Comparison of ENCODE assay signal across 9 mouse cellular contexts in the genomic region with DNA sequence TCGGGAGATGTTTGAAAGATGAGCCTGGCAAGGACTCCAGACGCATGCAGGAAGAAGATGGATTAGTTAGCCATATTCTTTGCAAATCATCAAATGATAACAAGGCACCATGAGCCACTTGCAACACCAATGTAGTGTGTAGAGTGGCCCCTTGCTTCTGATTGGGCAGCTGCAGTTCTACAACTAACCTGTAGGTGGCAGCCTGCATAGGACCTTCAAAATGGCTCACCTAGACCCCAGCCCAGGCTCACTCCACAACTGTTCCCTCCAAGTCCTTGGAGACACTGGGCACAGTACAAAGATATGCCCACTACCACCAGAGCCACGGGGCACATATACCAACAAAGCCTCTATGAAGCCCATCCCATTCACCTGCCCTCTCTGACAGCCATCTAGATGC. TPM values are rescaled to one million over a fixed set of nuclear protein-coding genes. Genes with fewer than 3 reads are reported as not detected.
A peak's percentile ranks its signal among the peaks of the same experiment; 100 is the strongest.
DNase-seq lines count a peak whose midpoint lies in the region; ATAC-seq and TF ChIP-seq lines count a peak whose summit lies in the region.
"Had no signal": no experiment of that assay in that cellular context is flagged by ENCODE, and none has a peak within 500 bp of the region (broad histone marks: within the 10 kb centered on the region; RNA-seq: fewer than 3 reads in every experiment).

No protein-coding gene starts in this region.

- H3K4me3 ChIP-seq in forebrain, embryonic 14.5 days (ENCODE audit: low read depth, low read length): no peak overlapping the region
- H3K4me3 ChIP-seq in forebrain, embryonic 15.5 days: no peak overlapping the region
- H3K4me3 ChIP-seq in liver, embryonic 14.5 days (ENCODE audit: insufficient read depth in 1 of 2, low read depth in 2 of 2, low read length in 2 of 2): no peak overlapping the region
- no peak overlapping the region for H3K4me3 ChIP-seq in liver, embryonic 12.5 days

- ATAC-seq in forebrain, embryonic 14.5 days: no peak
- ATAC-seq in forebrain, embryonic 15.5 days (replicated peaks): no peak
- no peak for ATAC-seq in liver, embryonic 14.5 days (ENCODE audit: insufficient read depth)
- no peak for ATAC-seq in liver, embryonic 12.5 days

- 60% methylated on average over 3 of the region's 3 CpGs for WGBS in forebrain, embryonic 14.5 days
- 50% methylated on average over 3 of the region's 3 CpGs for WGBS in forebrain, embryonic 15.5 days
- WGBS in liver, embryonic 14.5 days (ENCODE audit: insufficient replicate concordance): 35% methylated on average over 3 of the region's 3 CpGs
- WGBS in liver, embryonic 12.5 days (ENCODE audit: insufficient replicate concordance): 34% methylated on average over 3 of the region's 3 CpGs

- DNase-seq in forebrain, embryonic 14.5 days (ENCODE audit: low spot score): peak; percentile 46
- DNase-seq in liver, embryonic 14.5 days (ENCODE audit: low read depth in 3 of 3, low spot score in 3 of 3): no peak
- DNase-seq in cerebellum, adult 8-10 months: peak; percentile 45
- peak; percentile 21 to 50 for DNase-seq in layer of hippocampus, postnatal 25 days (ENCODE audit: extremely low spot score in 1 of 2, low spot score in 1 of 2)
- DNase-seq in spleen, postnatal 4 days (ENCODE audit: low spot score in 2 of 2): no peak
- no peak for DNase-seq in gastrocnemius, postnatal 14 days

- H3K36me3 ChIP-seq in forebrain, embryonic 14.5 days (ENCODE audit: control insufficient read depth, insufficient read depth, low read length): no peaks in the 10 kb centered on the region
- no peaks in the 10 kb centered on the region for H3K36me3 ChIP-seq in forebrain, embryonic 15.5 days
- no peaks in the 10 kb centered on the region for H3K36me3 ChIP-seq in liver, embryonic 14.5 days (replicated peaks; ENCODE audit: control insufficient read depth, insufficient read depth, low read depth)
- H3K36me3 ChIP-seq in liver, embryonic 12.5 days: no peaks in the 10 kb centered on the region

- intact Hi-C loops in gastrocnemius, postnatal 14 days (cut with DNase I; ENCODE audit: low total_unique reads): no loop called here

- no peaks in the 10 kb centered on the region for H3K27me3 ChIP-seq in forebrain, embryonic 14.5 days (replicated peaks; ENCODE audit: control insufficient read depth, insufficient read depth, low read length)
- no peaks in the 10 kb centered on the region for H3K27me3 ChIP-seq in forebrain, embryonic 15.5 days
- no peaks in the 10 kb centered on the region for H3K27me3 ChIP-seq in liver, embryonic 14.5 days (ENCODE audit: control insufficient read depth, insufficient read depth, low read length)
- H3K27me3 ChIP-seq in liver, embryonic 12.5 days (replicated peaks): no peaks in the 10 kb centered on the region

- H3K9me3 ChIP-seq in forebrain, embryonic 14.5 days (replicated peaks; ENCODE audit: control insufficient read depth, low read length): no peaks in the 10 kb centered on the region
- H3K9me3 ChIP-seq in forebrain, embryonic 15.5 days: no peaks in the 10 kb centered on the region
- no peaks in the 10 kb centered on the region for H3K9me3 ChIP-seq in liver, embryonic 14.5 days (ENCODE audit: control insufficient read depth, low read length)
- H3K9me3 ChIP-seq in liver, embryonic 12.5 days (replicated peaks): no peaks in the 10 kb centered on the region

- TF ChIP-seq EP300 in liver, embryonic 14.5 days (IDR thresholded peaks at IDR 0.05; ENCODE audit: low read depth): no peak

- no peak overlapping the region for H3K9ac ChIP-seq in forebrain, embryonic 14.5 days (ENCODE audit: low read length)
- H3K9ac ChIP-seq in forebrain, embryonic 15.5 days (replicated peaks): no peak overlapping the region
- H3K9ac ChIP-seq in liver, embryonic 14.5 days (replicated peaks): no peak overlapping the region
- H3K9ac ChIP-seq in liver, embryonic 12.5 days: no peak overlapping the region

- peak; percentile 61 for TF ChIP-seq CTCF in liver, embryonic 14.5 days (IDR thresholded peaks at IDR 0.05; ENCODE audit: low read depth)

- H3K4me2 ChIP-seq in forebrain, embryonic 14.5 days (ENCODE audit: low read length): no peak overlapping the region
- H3K4me2 ChIP-seq in forebrain, embryonic 15.5 days (replicated peaks): no peak overlapping the region
- H3K4me2 ChIP-seq in liver, embryonic 14.5 days (ENCODE audit: low read depth): no peak overlapping the region
- H3K4me2 ChIP-seq in liver, embryonic 12.5 days: no peak overlapping the region

- H3K4me1 ChIP-seq in forebrain, embryonic 14.5 days (ENCODE audit: control insufficient read depth, insufficient read depth, low read length): no peaks in the 10 kb centered on the region
- no peaks in the 10 kb centered on the region for H3K4me1 ChIP-seq in forebrain, embryonic 15.5 days
- no peaks in the 10 kb centered on the region for H3K4me1 ChIP-seq in liver, embryonic 14.5 days (replicated peaks; ENCODE audit: control insufficient read depth in 2 of 2, insufficient read depth in 2 of 2, low read length in 1 of 2)
- no peaks in the 10 kb centered on the region for H3K4me1 ChIP-seq in liver, embryonic 12.5 days

- no peak overlapping the region for H3K27ac ChIP-seq in forebrain, embryonic 14.5 days (ENCODE audit: low read depth, low read length)
- H3K27ac ChIP-seq in forebrain, embryonic 15.5 days (replicated peaks): no peak overlapping the region
- no peak overlapping the region for H3K27ac ChIP-seq in liver, embryonic 14.5 days
- no peak overlapping the region for H3K27ac ChIP-seq in liver, embryonic 12.5 days

RNA-seq across cellular contexts. Expression of gene CK137956, which starts 35.4 kb away (rescaled TPM):
- 0.27 and 0.50 TPM in 2 replicates for polyA plus RNA-seq in forebrain, embryonic 14.5 days (2014; fragmentation: Nextera tagmentation; extraction: Ambion mirVana)
- polyA plus RNA-seq in forebrain, embryonic 15.5 days (2015; fragmentation: Nextera tagmentation; extraction: Ambion mirVana): 0.59 and 0.86 TPM in 2 replicates
- not detected in 2 replicates for polyA plus RNA-seq in liver, embryonic 14.5 days (2012; rRNA removed)
- polyA plus RNA-seq in liver, embryonic 14.5 days (2014; fragmentation: Nextera tagmentation; extraction: Ambion mirVana): not detected in 2 replicates
- not detected in 2 replicates for polyA plus RNA-seq in liver, embryonic 12.5 days (2016; fragmentation: Nextera tagmentation; extraction: Ambion mirVana)
- total RNA-seq in layer of hippocampus, postnatal 25 days (2021): under 1 TPM; 0.56 to 0.91 TPM
- not detected for total RNA-seq in gastrocnemius, postnatal 14 days (2021)
- polyA plus RNA-seq: limb, embryonic 14.5 days had no signal

RNA-seq across cellular contexts. Expression of gene Csmd2, which starts 52.3 kb away (rescaled TPM):
- polyA plus RNA-seq in forebrain, embryonic 14.5 days (2014; fragmentation: Nextera tagmentation; extraction: Ambion mirVana): 3.2 and 4.7 TPM in 2 replicates
- 8.7 and 9.0 TPM in 2 replicates for polyA plus RNA-seq in forebrain, embryonic 15.5 days (2015; fragmentation: Nextera tagmentation; extraction: Ambion mirVana)
- polyA plus RNA-seq in liver, embryonic 14.5 days (2012; rRNA removed): 0.01 and 0.08 TPM in 2 replicates
- not detected in 2 replicates for polyA plus RNA-seq in liver, embryonic 14.5 days (2014; fragmentation: Nextera tagmentation; extraction: Ambion mirVana)
- polyA plus RNA-seq in liver, embryonic 12.5 days (2016; fragmentation: Nextera tagmentation; extraction: Ambion mirVana): 0.04 and 0.07 TPM in 2 replicates
- total RNA-seq in layer of hippocampus, postnatal 25 days (2021): 10 to 100 TPM; 36.9 to 49.7 TPM
- total RNA-seq in gastrocnemius, postnatal 14 days (2021): under 1 TPM; 0.08 to 0.18 TPM

Comparison
In these comparisons a context has a peak if more than half of its experiments do, and no peak if none do; other contexts are left out.
1. DNase-seq: peak in forebrain, embryonic 14.5 days (single experiment), cerebellum, adult 8-10 months (single experiment) and layer of hippocampus, postnatal 25 days (2 of 2); none in liver, embryonic 14.5 days (0 of 3), spleen, postnatal 4 days (0 of 2) and gastrocnemius, postnatal 14 days (single experiment).